Comparison of ENCODE assay signal across 30 mouse cellular contexts in genomic region chr10:123567677-123568076, GRCm38 (mm10).
DNase-seq lines count a peak whose midpoint lies in the region; ATAC-seq and TF ChIP-seq lines count a peak whose summit lies in the region.
"Had no signal": no experiment of that assay in that cellular context is flagged by ENCODE, and none has a peak within 500 bp of the region (broad histone marks: within the 10 kb centered on the region; RNA-seq: fewer than 3 reads in every experiment).

No protein-coding gene starts in this region.

- H3K9me3 ChIP-seq in kidney, embryonic 15.5 days (replicated peaks): no peaks in the 10 kb centered on the region
- no peaks in the 10 kb centered on the region for H3K9me3 ChIP-seq in embryonic facial prominence, embryonic 11.5 days (replicated peaks; ENCODE audit: control insufficient read depth, low read length)
- H3K9me3 ChIP-seq: embryonic facial prominence, embryonic 12.5 days; forebrain, embryonic 12.5 days; heart, embryonic 12.5 days; limb, embryonic 12.5 days; liver, embryonic 15.5 days; midbrain, embryonic 10.5 days; stomach, embryonic 15.5 days had no signal

- H3K4me3 ChIP-seq in kidney, adult 2 months (ENCODE audit: insufficient read depth, low read depth, low read length): no peak overlapping the region
- H3K4me3 ChIP-seq in kidney, embryonic 15.5 days (replicated peaks): no peak overlapping the region
- no peak overlapping the region for H3K4me3 ChIP-seq in embryonic facial prominence, embryonic 11.5 days (ENCODE audit: low read depth, low read length)
- H3K4me3 ChIP-seq: embryonic facial prominence, embryonic 12.5 days; erythroblast, embryonic 14.5 days; forebrain, embryonic 12.5 days; heart, embryonic 12.5 days; layer of hippocampus, adult 2 months; limb, embryonic 12.5 days; liver, embryonic 15.5 days; midbrain, embryonic 10.5 days; myocyte; stomach, embryonic 15.5 days had no signal

- 44% methylated on average over 1 of the region's 1 CpGs for WGBS in kidney, adult 2 months
- WGBS in kidney, embryonic 15.5 days: 37% methylated on average over 1 of the region's 1 CpGs
- 57% methylated on average over 1 of the region's 1 CpGs for whole genome bisulfite sequencing in embryonic facial prominence, embryonic 11.5 days

- no peak overlapping the region for H3K27ac ChIP-seq in kidney, adult 2 months (ENCODE audit: insufficient read depth, low read depth, low read length)
- no peak overlapping the region for H3K27ac ChIP-seq in kidney, embryonic 15.5 days
- H3K27ac ChIP-seq in embryonic facial prominence, embryonic 11.5 days (replicated peaks; ENCODE audit: low read depth, low read length): no peak overlapping the region
- H3K27ac ChIP-seq: embryonic facial prominence, embryonic 12.5 days; forebrain, embryonic 12.5 days; layer of hippocampus, adult 2 months; limb, embryonic 12.5 days; liver, embryonic 15.5 days; macrophage; midbrain, embryonic 10.5 days; stomach, embryonic 15.5 days had no signal

- H3K27me3 ChIP-seq in kidney, adult 2 months (replicated peaks; ENCODE audit: control insufficient read depth, insufficient read depth, low read length): no peaks in the 10 kb centered on the region
- no peaks in the 10 kb centered on the region for H3K27me3 ChIP-seq in kidney, embryonic 15.5 days
- no peaks in the 10 kb centered on the region for H3K27me3 ChIP-seq in embryonic facial prominence, embryonic 11.5 days (ENCODE audit: control insufficient read depth, insufficient read depth, low read length)
- H3K27me3 ChIP-seq: CH12.LX; embryonic facial prominence, embryonic 12.5 days; forebrain, embryonic 12.5 days; heart, embryonic 12.5 days; limb, embryonic 12.5 days; liver, embryonic 15.5 days; stomach, embryonic 15.5 days had no signal

- TF ChIP-seq POLR2A in kidney, adult 2 months (IDR thresholded peaks at IDR 0.05; ENCODE audit: low read depth, low read length): no peak

- DNase-seq in kidney, adult 2 months: peak; percentile 63
- peak; percentile 61 for DNase-seq in embryo, embryonic 10.5 days (ENCODE audit: low spot score)
- DNase-seq in embryonic facial prominence, embryonic 11.5 days (ENCODE audit: low spot score): peak; percentile 56
- DNase-seq in kidney, postnatal 36 days: peak; percentile 20 to 34
- no peak for DNase-seq in frontal cortex, postnatal 25 days (ENCODE audit: low spot score in 2 of 2)
- DNase-seq in gastrocnemius, adult 18-20 months (ENCODE audit: low spot score): no peak
- DNase-seq: adrenal gland, adult 8-10 months; cerebellum, adult 11-12 months; cerebellum, postnatal 10 days; gastrocnemius, postnatal 10 days; heart, postnatal 10 days; layer of hippocampus, postnatal 36 days; thymus, postnatal 25 days had no signal

- no peak overlapping the region for H3K4me2 ChIP-seq in kidney, embryonic 15.5 days
- H3K4me2 ChIP-seq in embryonic facial prominence, embryonic 11.5 days (ENCODE audit: low read depth, low read length): no peak overlapping the region
- H3K4me2 ChIP-seq: embryonic facial prominence, embryonic 12.5 days; forebrain, embryonic 12.5 days; heart, embryonic 12.5 days; limb, embryonic 12.5 days; liver, embryonic 15.5 days; stomach, embryonic 15.5 days had no signal

- peaks cover 8% of the 10 kb centered on the region for H3K4me1 ChIP-seq in kidney, adult 2 months (ENCODE audit: control insufficient read depth, insufficient read depth, low read length)
- H3K4me1 ChIP-seq in kidney, embryonic 15.5 days: peaks cover 28% of the 10 kb centered on the region
- no peaks in the 10 kb centered on the region for H3K4me1 ChIP-seq in embryonic facial prominence, embryonic 11.5 days (ENCODE audit: control insufficient read depth, insufficient read depth, low read length)
- H3K4me1 ChIP-seq: forebrain, embryonic 12.5 days; heart, embryonic 12.5 days; liver, embryonic 15.5 days; midbrain, embryonic 10.5 days; stomach, embryonic 15.5 days had no signal

- H3K9ac ChIP-seq in kidney, embryonic 15.5 days: no peak overlapping the region
- no peak overlapping the region for H3K9ac ChIP-seq in embryonic facial prominence, embryonic 11.5 days (replicated peaks; ENCODE audit: low read length)
- H3K9ac ChIP-seq: embryonic facial prominence, embryonic 12.5 days; forebrain, embryonic 12.5 days; heart, embryonic 12.5 days; limb, embryonic 12.5 days; liver, embryonic 15.5 days; stomach, embryonic 15.5 days had no signal

- H3K36me3 ChIP-seq in kidney, adult 2 months (ENCODE audit: control insufficient read depth, insufficient read depth, low read length): no peaks in the 10 kb centered on the region
- H3K36me3 ChIP-seq in kidney, embryonic 15.5 days: no peaks in the 10 kb centered on the region
- no peaks in the 10 kb centered on the region for H3K36me3 ChIP-seq in embryonic facial prominence, embryonic 11.5 days (replicated peaks; ENCODE audit: control insufficient read depth, insufficient read depth, low read depth, low read length)
- H3K36me3 ChIP-seq: embryonic facial prominence, embryonic 12.5 days; forebrain, embryonic 12.5 days; G1E; heart, embryonic 12.5 days; limb, embryonic 12.5 days; liver, embryonic 15.5 days; midbrain, embryonic 10.5 days; stomach, embryonic 15.5 days had no signal

- ATAC-seq in kidney, embryonic 15.5 days (replicated peaks; ENCODE audit: low FRiP score): no peak
- ATAC-seq in embryonic facial prominence, embryonic 11.5 days (replicated peaks; ENCODE audit: insufficient number of reproducible peaks, low FRiP score, low TSS enrichment, low read depth): no peak
- ATAC-seq: intestine, postnatal 0 days; lung, postnatal 0 days; midbrain, embryonic 16.5 days had no signal

- TF ChIP-seq CTCF in kidney, adult 2 months (conservative IDR thresholded peaks at IDR 0.05; ENCODE audit: insufficient read depth, insufficient read length, low read depth, low read length): no peak

Comparison
In these comparisons a context has a peak if more than half of its experiments do, and no peak if none do; other contexts are left out.
1. DNase-seq: peak in kidney, adult 2 months (single experiment), embryo, embryonic 10.5 days (single experiment), embryonic facial prominence, embryonic 11.5 days (single experiment) and kidney, postnatal 36 days (2 of 2); none in frontal cortex, postnatal 25 days (0 of 2) and gastrocnemius, adult 18-20 months (single experiment).